Mouse (Mus musculus): ENCODE results near the gene Olfr457. TPM values are rescaled to one million over a fixed set of nuclear protein-coding genes. Genes with fewer than 3 reads are reported as not detected.

Olfr457 gene
- polyA plus RNA-seq (2012; rRNA removed; ENCODE audit: low replicate concordance) = not detected in 2 replicates

GRCm38 (mm10) chr6:42476235-42476634 is at the start of gene Olfr457:
Gene Olfr457 (minus strand): TSS chr6:42476335.

DNA sequence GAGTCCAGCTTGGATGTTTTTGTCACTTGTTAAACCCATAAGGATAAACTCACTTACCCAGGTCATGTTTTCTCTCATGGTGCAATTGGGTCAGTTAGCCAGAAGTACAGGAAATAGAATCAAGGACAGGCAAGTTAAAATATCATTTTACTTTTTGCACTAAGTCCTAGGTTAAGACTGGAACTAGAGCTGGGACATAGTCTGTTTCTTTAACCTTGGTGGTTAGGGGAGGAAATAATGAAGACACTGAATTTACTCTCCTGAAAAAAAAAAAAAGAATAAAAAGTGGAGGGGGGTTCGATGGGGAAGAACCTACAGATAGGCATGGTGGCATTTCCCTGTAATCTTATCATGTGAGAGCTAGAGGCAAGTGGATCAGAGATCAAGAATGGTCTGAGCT is 11.0 kb upstream of the Olfr457 start, which contains the start of gene Olfr456:
Gene Olfr456 (minus strand): TSS at position 101 of the 400 bp plus-strand sequence.

GRCm38 (mm10) chr6:42465096-42465495 is 11.0 kb downstream of the Olfr457 start, which contains the start of gene Olfr458:
Gene Olfr458 (minus strand): TSS chr6:42465196.

GRCm38 (mm10) chr6:42434446-42434845 is 41.7 kb downstream of the Olfr457 start, which contains the start of gene Tas2r126:
Gene Tas2r126 (plus strand): TSS chr6:42434535.

Other genes starting within 250 kb of the Olfr457 start
- gene Gstk1, start 230.4 kb downstream of the Olfr457 start, polyA plus RNA-seq (2012; rRNA removed; ENCODE audit: low replicate concordance) = 25.0 and 51.9 TPM in 2 replicates
- 1.0 and 1.8 TPM in 2 replicates for gene Tmem139, start 214.4 kb downstream of the Olfr457 start, polyA plus RNA-seq (2012; rRNA removed; ENCODE audit: low replicate concordance)
- 20.5 and 41.7 TPM in 2 replicates for gene Casp2, start 211.3 kb downstream of the Olfr457 start, polyA plus RNA-seq (2012; rRNA removed; ENCODE audit: low replicate concordance)
- 0.06 and 36.3 TPM in 2 replicates for gene Clcn1, start 189.7 kb downstream of the Olfr457 start, polyA plus RNA-seq (2012; rRNA removed; ENCODE audit: low replicate concordance)
- 1.4 and 2.5 TPM in 2 replicates for gene Fam131b, start 151.7 kb downstream of the Olfr457 start, polyA plus RNA-seq (2012; rRNA removed; ENCODE audit: low replicate concordance)
- 172 and 228 TPM in 2 replicates for gene Zyx, start 126.7 kb downstream of the Olfr457 start, polyA plus RNA-seq (2012; rRNA removed; ENCODE audit: low replicate concordance)
- gene Epha1, start 103.1 kb downstream of the Olfr457 start, polyA plus RNA-seq (2012; rRNA removed; ENCODE audit: low replicate concordance) = 3.9 and 4.6 TPM in 2 replicates
- 0.37 and 0.65 TPM in 2 replicates for gene Tas2r143, start 76.1 kb downstream of the Olfr457 start, polyA plus RNA-seq (2012; rRNA removed; ENCODE audit: low replicate concordance)
- 0.20 and 0.22 TPM in 2 replicates for gene Tas2r135, start 70.9 kb downstream of the Olfr457 start, polyA plus RNA-seq (2012; rRNA removed; ENCODE audit: low replicate concordance)
- gene Tas2r126, start 41.8 kb downstream of the Olfr457 start, polyA plus RNA-seq (2012; rRNA removed; ENCODE audit: low replicate concordance) = not detected in 2 replicates
- not detected in 2 replicates for gene Olfr458, start 11.1 kb downstream of the Olfr457 start, polyA plus RNA-seq (2012; rRNA removed; ENCODE audit: low replicate concordance)
- gene Olfr456, start 10.9 kb upstream of the Olfr457 start, polyA plus RNA-seq (2012; rRNA removed; ENCODE audit: low replicate concordance) = not detected in 2 replicates
- gene Olfr455, start 71.3 kb upstream of the Olfr457 start, polyA plus RNA-seq (2012; rRNA removed; ENCODE audit: low replicate concordance) = not detected in 2 replicates
- not detected in 2 replicates for gene Tcaf3, start 121.4 kb upstream of the Olfr457 start, polyA plus RNA-seq (2012; rRNA removed; ENCODE audit: low replicate concordance)
- 3.7 and 4.6 TPM in 2 replicates for gene Tcaf2, start 168.9 kb upstream of the Olfr457 start, polyA plus RNA-seq (2012; rRNA removed; ENCODE audit: low replicate concordance)
- 18.6 and 27.1 TPM in 2 replicates for gene Tcaf1, start 233.8 kb upstream of the Olfr457 start, polyA plus RNA-seq (2012; rRNA removed; ENCODE audit: low replicate concordance)

Data from mammary gland, adult 2 months (tissue).